Mouse (Mus musculus): ENCODE data around the gene Nod1. TPM values are rescaled to one million over a fixed set of nuclear protein-coding genes. Genes with fewer than 3 reads are reported as not detected.

The Nod1 gene
- polyA plus RNA-seq, 1 experiment from 2014 or later = 6.8 TPM

DNA sequence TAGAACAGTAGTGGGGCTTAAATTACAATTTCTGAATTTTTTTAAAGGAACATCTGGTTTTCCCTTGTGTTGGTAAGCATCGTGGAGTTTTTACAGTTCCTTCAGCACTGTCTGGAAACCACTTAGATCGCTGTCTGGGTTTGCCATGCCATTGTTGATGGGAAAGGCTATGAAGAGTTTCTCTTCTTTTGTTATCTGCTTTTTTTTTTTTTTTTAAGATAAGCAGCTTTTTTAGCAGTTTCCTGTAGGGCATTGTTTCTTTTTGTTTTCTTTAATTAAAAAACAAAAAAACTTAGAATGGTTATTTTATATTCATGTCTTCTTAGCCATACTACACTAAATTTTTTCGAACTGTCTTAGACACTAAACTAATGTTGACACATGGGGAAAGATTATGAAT lies 94.8 kb downstream of the Nod1 start:
- Histone ChIP-seq H3K4me3 (ENCODE audit: low read length) (no peak overlapping the region), H3K36me3 (ENCODE audit: control insufficient read depth, insufficient read depth) (no peaks in the 10 kb centered on the region)
- WGBS = 76% methylated on average over 3 of the region's 3 CpGs

DNA sequence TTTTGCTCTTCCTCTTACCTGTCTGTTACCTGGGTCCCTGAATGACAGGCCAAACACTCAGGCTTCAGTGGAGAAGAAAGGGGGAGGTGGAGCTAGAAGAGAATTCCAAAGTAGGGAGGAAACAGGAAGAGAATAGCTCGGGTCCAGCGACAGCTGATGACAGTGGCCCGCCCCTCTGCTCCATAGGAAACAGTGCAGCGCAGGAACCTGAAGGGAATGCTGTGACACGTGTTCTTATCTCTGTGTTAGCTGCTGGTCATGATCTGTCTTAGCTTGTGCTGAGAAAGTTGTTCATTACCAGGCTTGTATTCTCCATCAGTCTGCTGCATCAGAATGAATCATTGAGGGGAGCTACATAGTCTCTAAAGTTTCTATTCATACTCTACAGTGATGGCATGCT lies 95.6 kb downstream of the Nod1 start:
- peaks cover 17% of the 10 kb centered on the region for H3K4me1 ChIP-seq (ENCODE audit: control insufficient read depth, insufficient read depth, low read length)

More for the DNA sequence above, 94.8 kb downstream of the Nod1 start:
- Histone ChIP-seq H3K27ac (ENCODE audit: low read length) (no peak overlapping the region), H3K9ac (ENCODE audit: low read length) (no peak overlapping the region), H3K4me1 (ENCODE audit: control insufficient read depth, insufficient read depth, low read length) (peaks cover 17% of the 10 kb centered on the region), H3K4me2 (ENCODE audit: low read depth, low read length) (no peak overlapping the region), H3K9me3 (replicated peaks; ENCODE audit: control insufficient read depth, low read length) (no peaks in the 10 kb centered on the region), H3K27me3 (ENCODE audit: control insufficient read depth, insufficient read depth, low read length) (no peaks in the 10 kb centered on the region)
- ATAC-seq (replicated peaks; ENCODE audit: extremely low read depth, insufficient read depth, low FRiP score) = no peak

More for the DNA sequence above, 95.6 kb downstream of the Nod1 start:
- Histone ChIP-seq H3K4me2 (ENCODE audit: low read depth, low read length) (peak overlapping the region; percentile 12; the same call in 1 of the 2 replicates), H3K9ac (ENCODE audit: low read length) (no peak overlapping the region), H3K4me3 (ENCODE audit: low read length) (no peak overlapping the region), H3K36me3 (ENCODE audit: control insufficient read depth, insufficient read depth) (no peaks in the 10 kb centered on the region), H3K27me3 (ENCODE audit: control insufficient read depth, insufficient read depth, low read length) (no peaks in the 10 kb centered on the region), H3K27ac (ENCODE audit: low read length) (no peak overlapping the region), H3K9me3 (replicated peaks; ENCODE audit: control insufficient read depth, low read length) (no peaks in the 10 kb centered on the region)
- ATAC-seq (replicated peaks; ENCODE audit: extremely low read depth, insufficient read depth, low FRiP score) = peak; percentile 45; the same call in 1 of the 2 replicates
- 8% methylated on average over 5 of the region's 5 CpGs for WGBS

Other genes with a start within 250 kb of the Nod1 start
- 3.1 and 3.3 TPM in 2 replicates for gene Znrf2, start 155.7 kb downstream of the Nod1 start, polyA plus RNA-seq (2015; fragmentation: Nextera tagmentation; extraction: Ambion mirVana)
- 5.6 and 8.1 TPM in 2 replicates for gene Ggct, start 20.3 kb upstream of the Nod1 start, polyA plus RNA-seq (2015; fragmentation: Nextera tagmentation; extraction: Ambion mirVana)
- 154 and 159 TPM in 2 replicates for gene Gars, start 65.4 kb upstream of the Nod1 start, polyA plus RNA-seq (2015; fragmentation: Nextera tagmentation; extraction: Ambion mirVana)
- gene Crhr2, start 160.4 kb upstream of the Nod1 start, polyA plus RNA-seq (2015; fragmentation: Nextera tagmentation; extraction: Ambion mirVana) = 12.2 and 12.9 TPM in 2 replicates
- not detected in 2 replicates for gene Inmt, start 202.4 kb upstream of the Nod1 start, polyA plus RNA-seq (2015; fragmentation: Nextera tagmentation; extraction: Ambion mirVana)
- gene Mindy4, start 230.8 kb upstream of the Nod1 start, polyA plus RNA-seq (2015; fragmentation: Nextera tagmentation; extraction: Ambion mirVana) = 7.0 and 9.1 TPM in 2 replicates

All from heart, embryonic 16.5 days (tissue).